Mouse (Mus musculus) cerebellum, adult 2 months (tissue): ENCODE results near the gene Trim69.

Source experiments
- CTCF ChIP-seq: fragments of 200-500 bp; IDR thresholded peaks from 2 replicates; pipeline ENCODE4 v1.5.1; 2011; ENCODE audit warnings: low read depth, mild to moderate bottlenecking, control low read depth, low read length, moderate library complexity, borderline replicate concordance; ENCODE audit not compliant: insufficient read depth
- POLR2A ChIP-seq: fragments of 200-500 bp; IDR thresholded peaks from 2 replicates; pipeline ENCODE4 v1.6.1; 2011; ENCODE audit warnings: low read length, control low read depth, borderline replicate concordance; ENCODE audit not compliant: insufficient read depth

DNA sequence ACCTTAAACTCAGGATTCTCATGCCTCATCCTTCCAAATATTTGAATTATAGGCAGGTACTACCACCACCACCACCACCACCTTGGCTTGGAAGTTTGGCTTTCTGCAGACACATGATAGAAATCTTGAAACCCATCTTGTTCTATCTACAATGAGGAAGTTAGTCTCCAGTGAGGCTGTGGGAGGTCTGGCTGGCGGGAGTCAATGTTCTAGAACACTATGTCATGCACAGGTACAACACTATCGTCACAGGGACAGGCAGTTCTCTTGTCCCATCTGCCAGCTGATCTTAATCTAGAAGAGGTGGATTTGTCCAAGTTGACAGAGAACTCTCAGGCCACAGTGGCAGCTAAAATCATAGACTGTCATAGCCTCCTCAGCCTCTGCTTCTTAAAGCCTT lies 27.9 kb upstream of the Trim69 start:
- TF ChIP-seq CTCF (no peak), POLR2A (no peak)
